9 mouse cellular contexts compared by ENCODE assay signal in the genomic region with DNA sequence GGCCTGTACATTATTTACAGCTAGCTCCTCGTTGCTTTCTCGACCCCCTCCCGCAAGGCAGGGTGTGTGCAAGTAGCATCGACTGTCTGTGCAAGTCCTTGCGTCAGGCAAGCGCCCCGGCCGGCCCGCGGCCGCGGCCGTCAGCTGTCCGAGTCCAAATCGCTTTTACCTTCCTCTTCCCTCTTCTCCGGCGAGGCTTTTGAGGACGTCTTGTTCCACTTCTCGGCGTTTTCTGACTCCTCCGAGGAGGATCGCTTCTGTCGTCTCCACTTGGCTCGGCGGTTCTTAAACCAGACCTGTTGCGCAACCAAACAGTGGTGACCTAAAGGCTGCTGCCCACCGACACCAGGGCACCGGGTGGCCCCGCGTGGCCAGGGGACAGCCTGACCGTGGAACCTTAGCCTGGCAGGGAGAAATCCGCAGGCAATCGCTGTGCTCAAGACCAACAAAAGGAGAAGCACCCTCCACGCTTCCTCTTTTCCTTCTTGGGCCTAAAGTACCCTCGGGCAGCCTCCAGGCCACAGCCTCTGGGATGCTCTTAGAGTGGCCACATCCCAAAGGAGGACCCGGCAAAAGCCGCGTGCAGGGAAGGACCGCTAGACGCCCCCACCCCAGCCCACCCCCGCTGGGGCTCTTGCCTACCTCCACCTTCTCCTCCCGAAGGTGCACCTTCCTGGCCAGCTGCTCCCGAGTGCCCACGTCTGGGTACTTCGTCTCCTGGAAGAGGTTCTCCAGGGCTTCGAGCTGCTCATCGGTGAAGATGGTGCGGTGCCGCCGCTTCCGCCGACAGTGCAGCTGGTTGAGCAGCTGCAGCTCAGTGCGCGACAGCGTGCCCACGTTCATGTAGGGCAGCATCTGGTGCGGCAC. TPM values are rescaled to one million over a fixed set of nuclear protein-coding genes. Genes with fewer than 3 reads are reported as not detected.
DNase-seq lines count a peak whose midpoint lies in the region; ATAC-seq lines count a peak whose summit lies in the region.
"Had no signal": no experiment of that assay in that cellular context is flagged by ENCODE, and none has a peak within 500 bp of the region (broad histone marks: within the 10 kb centered on the region; RNA-seq: fewer than 3 reads in every experiment).

No protein-coding gene starts in this region.

- H3K36me3 ChIP-seq in kidney, embryonic 16.5 days (ENCODE audit: insufficient read depth, low read length) = no peaks in the 10 kb centered on the region
- no peaks in the 10 kb centered on the region for H3K36me3 ChIP-seq in hindbrain, embryonic 13.5 days
- H3K36me3 ChIP-seq in midbrain, embryonic 13.5 days = no peaks in the 10 kb centered on the region

- H3K27ac ChIP-seq in kidney, embryonic 16.5 days (ENCODE audit: low read length) = no peak overlapping the region
- H3K27ac ChIP-seq in hindbrain, embryonic 13.5 days = no peak overlapping the region
- no peak overlapping the region for H3K27ac ChIP-seq in midbrain, embryonic 13.5 days

- peak overlapping the region; percentile 95 for H3K4me2 ChIP-seq in kidney, embryonic 16.5 days (replicated peaks; ENCODE audit: low read depth, low read length)
- H3K4me2 ChIP-seq in hindbrain, embryonic 13.5 days = peak overlapping the region; percentile 61
- peak overlapping the region; percentile 59 for H3K4me2 ChIP-seq in midbrain, embryonic 13.5 days (replicated peaks)

- H3K4me3 ChIP-seq in kidney, embryonic 16.5 days (ENCODE audit: low read length) = peak overlapping the region; percentile 63
- H3K4me3 ChIP-seq in hindbrain, embryonic 13.5 days = peak overlapping the region; percentile 39
- peak overlapping the region; percentile 39 for H3K4me3 ChIP-seq in midbrain, embryonic 13.5 days (replicated peaks)

- H3K9ac ChIP-seq in kidney, embryonic 16.5 days (replicated peaks; ENCODE audit: low read length) = no peak overlapping the region
- H3K9ac ChIP-seq in hindbrain, embryonic 13.5 days = no peak overlapping the region
- H3K9ac ChIP-seq in midbrain, embryonic 13.5 days (replicated peaks) = no peak overlapping the region

- DNase-seq in kidney, postnatal 14 days = no peak
- peak; percentile 57 for DNase-seq in embryo, embryonic 11 days
- DNase-seq in ovary, postnatal 10 days (ENCODE audit: low spot score) = no peak
- DNase-seq in spleen, postnatal 14 days (ENCODE audit: low spot score in 2 of 2) = no peak

- peaks cover 19% of the 10 kb centered on the region; the same call in 1 of the 2 replicates for H3K4me1 ChIP-seq in kidney, embryonic 16.5 days (ENCODE audit: insufficient read depth, low read length)
- peaks cover 43% of the 10 kb centered on the region for H3K4me1 ChIP-seq in hindbrain, embryonic 13.5 days (replicated peaks)
- H3K4me1 ChIP-seq in midbrain, embryonic 13.5 days (replicated peaks) = peaks cover 50% of the 10 kb centered on the region

- H3K27me3 ChIP-seq in kidney, embryonic 16.5 days (ENCODE audit: insufficient read depth, low read length) = peaks cover 84% of the 10 kb centered on the region
- H3K27me3 ChIP-seq in hindbrain, embryonic 13.5 days = peaks cover 96% of the 10 kb centered on the region
- H3K27me3 ChIP-seq in midbrain, embryonic 13.5 days = peaks cover 96% of the 10 kb centered on the region

- ATAC-seq in kidney, embryonic 16.5 days (ENCODE audit: low FRiP score, low TSS enrichment) = 0 out of 2 replicates have a peak, but pooled peaks have one; percentile 20
- no peak for ATAC-seq in hindbrain, embryonic 13.5 days (ENCODE audit: low FRiP score)
- peak; percentile 41 for ATAC-seq in midbrain, embryonic 13.5 days
- ATAC-seq in erythroblast, adult 5-6 weeks (replicated peaks; ENCODE audit: low FRiP score, poor library complexity, severe bottlenecking) = no peak
- ATAC-seq: Patski had no signal

- H3K9me3 ChIP-seq in kidney, embryonic 16.5 days (ENCODE audit: low read length) = no peaks in the 10 kb centered on the region
- no peaks in the 10 kb centered on the region for H3K9me3 ChIP-seq in hindbrain, embryonic 13.5 days
- H3K9me3 ChIP-seq in midbrain, embryonic 13.5 days = no peaks in the 10 kb centered on the region

- 2% methylated on average over 54 of the region's 57 CpGs for WGBS in kidney, embryonic 16.5 days
- under 1% methylated on average over 57 of the region's 57 CpGs for WGBS in hindbrain, embryonic 13.5 days
- WGBS in midbrain, embryonic 13.5 days = 1% methylated on average over 57 of the region's 57 CpGs

RNA-seq across cellular contexts. Expression of a gene that starts 1.5 kb away (rescaled TPM):
- not detected in 2 replicates for polyA plus RNA-seq in kidney, embryonic 16.5 days (2015; fragmentation: Nextera tagmentation; extraction: Ambion mirVana)
- polyA plus RNA-seq in hindbrain, embryonic 13.5 days (2015; fragmentation: Nextera tagmentation; extraction: Ambion mirVana) = 0.31 TPM in 1 of 2 replicates, not detected in the other
- polyA plus RNA-seq in midbrain, embryonic 13.5 days (2015; fragmentation: Nextera tagmentation; extraction: Ambion mirVana) = 0.32 TPM in 1 of 2 replicates, not detected in the other
- total RNA-seq in erythroblast, adult 5-6 weeks (2015; ENCODE audit: low replicate concordance) = not detected in 2 replicates
- total RNA-seq in erythroblast, adult 5-6 weeks (2017; ENCODE audit: low replicate concordance) = not detected in 2 replicates

Comparison
In these comparisons a context has a peak if more than half of its experiments do, and no peak if none do; other contexts are left out.
1. ATAC-seq: peak in kidney, embryonic 16.5 days (single experiment) and midbrain, embryonic 13.5 days (single experiment); none in hindbrain, embryonic 13.5 days (single experiment) and erythroblast, adult 5-6 weeks (single experiment).
2. Peak in every context shown above with its lines, with median percentiles within 50 percentile points of each other: H3K4me2 ChIP-seq and H3K4me3 ChIP-seq.